Mouse (Mus musculus): ENCODE results near the gene Tbx20. TPM values are rescaled to one million over a fixed set of nuclear protein-coding genes. Genes with fewer than 3 reads are reported as not detected.

Tbx20 gene
- total RNA-seq (2015; ENCODE audit: low replicate concordance) (not detected in 2 replicates), total RNA-seq (2017; ENCODE audit: low replicate concordance) (not detected in 2 replicates)

DNA sequence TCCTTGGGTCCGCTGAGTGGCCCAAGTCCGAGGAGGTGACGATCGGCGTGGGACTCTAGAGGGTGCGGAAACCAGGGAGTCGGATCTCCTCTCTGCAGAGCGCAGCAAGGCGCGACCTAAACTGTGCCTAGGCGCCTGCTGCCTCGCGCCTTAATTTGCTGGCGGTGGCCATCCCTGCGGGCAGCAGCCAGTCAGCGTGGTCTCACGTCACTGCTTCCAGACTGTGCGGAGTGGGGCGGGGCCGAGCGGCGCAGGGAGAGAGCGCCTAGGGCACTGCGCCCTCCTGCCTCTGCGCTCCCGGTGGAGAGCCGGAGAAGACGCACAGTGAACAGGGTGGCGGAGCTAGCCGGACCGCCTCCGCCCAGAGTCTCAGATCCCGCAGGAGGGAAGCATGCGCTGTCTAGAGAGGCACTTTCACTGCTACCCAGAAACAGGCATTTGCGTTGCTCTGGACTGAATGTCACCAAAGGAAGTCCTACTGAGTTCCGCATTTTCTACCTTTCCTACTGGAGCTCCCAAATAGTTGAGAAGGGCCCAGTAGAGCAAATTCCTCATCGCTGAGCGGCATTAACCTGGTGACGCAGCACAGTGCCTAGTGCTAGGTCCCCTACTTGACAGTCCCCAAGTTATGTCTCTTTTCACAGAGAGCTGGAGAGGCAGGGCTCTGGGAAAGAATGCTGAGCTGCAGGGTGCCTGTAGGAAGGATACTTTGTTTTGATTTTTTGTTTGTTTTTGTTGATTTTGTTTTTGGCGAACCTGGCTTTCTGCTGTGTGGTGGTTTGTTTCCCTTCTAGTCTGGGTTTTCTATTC lies at the start of gene Tbx20:
TSS of gene Tbx20 (minus strand) at position 144 of the 810 bp plus-strand sequence.
- no peak for ATAC-seq (replicated peaks; ENCODE audit: low FRiP score, poor library complexity, severe bottlenecking)

DNA sequence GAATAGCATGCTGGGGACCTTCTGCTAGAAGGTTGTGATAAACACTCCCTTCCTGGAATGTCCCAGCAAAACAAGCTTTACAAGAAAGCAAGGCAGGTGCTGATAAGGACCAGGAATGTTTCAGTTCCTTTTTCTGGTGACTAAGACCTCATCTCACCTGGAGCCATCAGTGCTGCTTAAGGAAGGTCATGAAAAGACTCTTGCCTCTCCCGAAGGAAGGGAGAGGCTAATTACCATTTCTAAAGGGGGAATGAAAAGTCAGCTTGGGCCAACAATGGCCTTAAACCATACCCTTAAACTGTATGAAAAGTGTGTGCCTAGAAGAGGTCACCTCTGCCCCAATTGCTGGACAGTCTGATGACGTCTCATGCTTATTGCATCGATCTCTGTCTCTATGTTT lies 44.4 kb upstream of the Tbx20 start:
- no peak for ATAC-seq (replicated peaks; ENCODE audit: low FRiP score, poor library complexity, severe bottlenecking)

DNA sequence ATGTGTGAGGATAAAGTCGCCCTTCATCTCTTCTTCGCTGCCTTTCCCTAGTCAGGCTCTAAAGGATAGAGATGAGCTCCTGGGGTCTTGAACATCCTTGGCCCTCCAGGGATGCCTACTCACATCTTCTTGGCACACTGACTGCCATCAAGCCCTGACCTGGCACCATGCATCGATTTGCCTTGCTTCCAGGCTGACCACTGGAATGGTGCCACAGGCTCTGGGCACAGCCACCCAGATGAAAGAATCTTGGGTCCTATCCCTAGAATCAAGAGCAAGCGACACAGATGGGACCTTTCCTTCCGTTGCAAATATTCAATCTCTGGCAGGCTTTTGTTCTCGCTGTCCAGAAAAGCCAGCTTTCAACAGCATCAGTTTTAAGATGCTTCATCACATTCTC lies 38.4 kb upstream of the Tbx20 start:
- no peak for ATAC-seq (replicated peaks; ENCODE audit: low FRiP score, poor library complexity, severe bottlenecking)

DNA sequence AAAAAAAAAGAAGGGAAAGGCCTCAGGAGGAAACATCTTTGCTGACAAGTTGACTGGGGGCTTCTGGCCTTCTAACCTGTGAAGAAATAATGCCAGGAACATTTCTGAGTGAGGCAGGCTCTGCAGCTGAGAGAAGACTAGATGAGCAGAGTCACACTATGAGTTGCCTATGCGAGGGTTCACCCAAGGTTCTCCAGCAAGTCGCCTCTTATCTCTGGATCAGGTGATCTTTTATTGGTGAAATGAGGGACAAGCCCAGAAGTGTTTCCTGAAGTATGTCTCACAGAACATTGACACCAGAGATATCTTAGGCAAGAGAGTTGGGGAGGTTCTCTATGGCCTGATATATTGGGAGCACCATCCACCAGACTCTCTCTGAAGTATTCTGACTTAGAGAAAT lies 18.0 kb upstream of the Tbx20 start:
- no peak for ATAC-seq (replicated peaks; ENCODE audit: low FRiP score, poor library complexity, severe bottlenecking)

DNA sequence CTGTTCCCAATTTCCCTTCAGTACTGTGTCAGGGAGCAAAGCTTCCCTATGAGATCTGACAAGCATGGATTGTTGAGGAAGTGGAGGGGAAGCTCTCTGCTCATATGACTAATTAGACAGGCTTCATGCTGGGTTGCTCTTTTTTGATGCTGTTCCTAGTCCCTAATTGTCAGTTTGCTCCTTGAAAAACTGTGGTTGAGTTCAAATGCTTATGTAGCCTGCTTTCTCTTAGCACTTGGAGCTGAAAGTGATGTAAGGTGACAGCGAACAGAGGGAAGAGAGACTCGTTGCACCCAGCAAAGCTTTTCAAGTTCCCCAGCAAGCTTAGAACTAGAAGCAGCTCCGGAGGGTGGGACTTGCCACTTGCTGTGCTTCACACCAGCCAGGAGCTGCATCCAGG lies 15.3 kb upstream of the Tbx20 start:
- ATAC-seq (replicated peaks; ENCODE audit: low FRiP score, poor library complexity, severe bottlenecking), result no peak

DNA sequence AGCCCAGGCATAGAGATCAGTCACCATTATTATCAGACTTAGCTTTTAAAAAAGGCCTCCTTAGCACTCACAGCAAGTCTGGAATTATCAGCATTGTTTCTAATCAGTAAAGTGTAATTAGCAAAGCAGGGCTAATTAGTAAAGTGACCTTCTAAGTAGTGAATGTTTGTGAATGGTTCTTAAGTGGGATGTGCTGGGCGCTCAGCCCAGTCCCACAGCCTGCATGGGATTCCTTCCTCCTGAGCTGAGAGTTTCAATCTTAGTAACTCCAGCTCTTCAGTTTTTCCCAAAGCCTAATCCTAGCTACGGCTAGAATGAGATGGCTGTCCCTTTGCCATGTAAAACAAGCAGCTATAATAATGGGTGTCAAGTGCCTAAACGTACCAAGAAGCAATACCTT lies 8.2 kb upstream of the Tbx20 start:
- no peak for ATAC-seq (replicated peaks; ENCODE audit: low FRiP score, poor library complexity, severe bottlenecking)

DNA sequence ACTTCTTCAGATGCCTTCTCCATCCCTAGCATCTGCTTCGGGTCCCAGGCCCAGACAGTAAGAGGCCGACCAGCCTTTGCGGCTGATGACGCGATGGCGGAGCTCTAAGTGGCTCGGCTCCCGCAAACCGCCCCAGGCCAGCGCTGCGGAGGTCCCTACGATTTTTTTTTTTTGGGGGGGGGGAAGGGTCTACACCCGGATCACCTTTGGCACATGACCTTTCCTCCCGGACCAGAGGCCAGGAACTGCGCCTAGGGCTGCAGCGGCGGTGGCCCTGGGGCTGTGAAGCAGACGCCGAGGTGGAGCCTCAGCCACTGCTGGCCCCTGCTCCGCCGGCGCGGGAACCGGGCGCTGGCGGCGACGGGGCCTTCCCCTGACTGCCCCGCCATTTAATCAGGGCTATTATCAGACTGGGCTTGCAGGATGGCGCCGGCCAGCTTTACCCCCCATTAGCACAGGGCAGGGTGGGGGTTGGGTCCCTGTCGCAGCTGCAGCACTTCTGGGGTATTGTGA lies 6.9 kb upstream of the Tbx20 start:
- no peak for ATAC-seq (replicated peaks; ENCODE audit: low FRiP score, poor library complexity, severe bottlenecking)

DNA sequence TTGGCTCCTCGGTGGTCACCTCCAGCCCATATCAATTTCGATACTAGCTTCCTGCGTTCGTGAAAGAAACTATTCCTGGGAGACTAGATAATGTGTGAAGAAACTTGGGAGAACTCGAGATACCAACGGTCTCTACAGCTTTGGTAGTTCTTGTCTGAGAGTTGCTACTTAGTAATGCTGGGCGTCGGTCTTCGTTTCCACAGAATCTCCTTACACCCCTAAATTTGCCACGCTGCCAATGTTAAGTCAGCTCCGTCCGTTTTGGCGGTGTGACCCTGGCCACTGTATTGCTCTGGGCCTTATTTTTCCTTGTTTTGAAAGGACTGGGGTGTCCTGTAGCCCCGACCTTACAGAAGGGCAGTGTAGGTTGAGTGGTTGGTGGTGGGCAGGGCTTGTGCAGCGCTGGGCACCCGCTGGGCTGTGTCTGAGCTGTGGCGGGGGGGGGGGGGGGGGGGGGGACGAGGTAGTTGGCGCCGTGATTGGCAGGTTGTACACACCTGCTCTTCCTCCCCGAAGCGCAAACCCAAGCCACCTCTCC lies 6.4 kb upstream of the Tbx20 start:
- ATAC-seq (replicated peaks; ENCODE audit: low FRiP score, poor library complexity, severe bottlenecking), result no peak

DNA sequence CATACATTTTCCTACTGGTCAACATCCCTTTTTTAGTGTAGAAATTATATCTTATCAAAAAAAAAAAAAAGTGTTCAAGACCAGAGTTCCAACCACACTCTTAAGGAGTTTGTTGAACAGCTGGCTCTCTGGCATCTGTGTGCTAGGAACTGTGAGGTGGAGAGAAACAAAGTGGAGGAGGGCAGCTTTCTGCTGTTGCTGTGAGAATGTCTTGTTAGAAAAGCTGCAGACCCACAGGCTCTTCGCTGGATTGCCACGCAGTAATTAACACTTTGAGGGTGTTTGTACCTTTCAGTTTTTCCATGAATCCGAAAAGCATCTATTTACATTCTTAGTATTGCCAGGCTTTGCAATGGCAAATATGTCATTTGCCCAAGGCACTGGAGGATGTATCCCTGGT lies 5.9 kb upstream of the Tbx20 start:
- ATAC-seq (replicated peaks; ENCODE audit: low FRiP score, poor library complexity, severe bottlenecking), result no peak

DNA sequence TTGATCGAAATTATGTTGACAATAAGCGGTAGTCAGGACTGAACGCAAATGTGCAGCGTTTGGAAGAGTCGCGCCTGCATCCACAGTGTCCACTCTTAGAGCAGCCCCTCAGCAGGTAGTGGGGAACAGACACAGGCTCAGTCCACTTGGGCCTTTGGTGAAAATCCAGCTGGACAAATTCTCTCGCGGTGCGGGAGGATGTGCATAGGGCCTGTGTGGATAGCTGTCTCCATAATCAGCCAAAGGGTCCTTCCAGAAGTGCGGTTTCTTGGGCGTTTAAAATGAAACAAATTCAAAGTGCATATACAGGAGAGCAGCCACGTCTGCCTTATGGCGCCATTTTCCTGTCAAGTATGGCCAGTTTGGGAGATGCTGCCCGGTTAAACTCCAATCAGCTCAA lies 4.5 kb upstream of the Tbx20 start:
- ATAC-seq (replicated peaks; ENCODE audit: low FRiP score, poor library complexity, severe bottlenecking), result no peak

DNA sequence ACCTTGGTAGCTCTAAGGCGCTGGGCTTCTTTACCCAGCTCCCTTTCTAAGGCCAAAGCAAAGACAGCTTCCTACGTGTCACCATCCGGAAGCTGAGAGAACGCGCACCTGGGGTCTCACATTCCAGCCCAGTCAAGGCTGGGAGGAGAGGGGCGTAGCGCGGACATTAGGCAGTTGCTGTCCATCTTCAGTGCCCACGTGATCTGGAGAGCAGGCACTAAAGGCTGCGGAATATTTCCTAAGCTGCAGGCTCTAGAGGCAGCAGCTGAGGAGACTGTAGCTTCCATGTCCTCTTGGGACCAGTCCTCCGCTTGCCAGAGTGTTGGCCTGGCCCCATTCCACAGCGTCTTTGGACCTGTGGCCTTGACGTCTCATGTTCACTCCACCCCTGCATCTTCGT lies 3.9 kb upstream of the Tbx20 start:
- no peak for ATAC-seq (replicated peaks; ENCODE audit: low FRiP score, poor library complexity, severe bottlenecking)

DNA sequence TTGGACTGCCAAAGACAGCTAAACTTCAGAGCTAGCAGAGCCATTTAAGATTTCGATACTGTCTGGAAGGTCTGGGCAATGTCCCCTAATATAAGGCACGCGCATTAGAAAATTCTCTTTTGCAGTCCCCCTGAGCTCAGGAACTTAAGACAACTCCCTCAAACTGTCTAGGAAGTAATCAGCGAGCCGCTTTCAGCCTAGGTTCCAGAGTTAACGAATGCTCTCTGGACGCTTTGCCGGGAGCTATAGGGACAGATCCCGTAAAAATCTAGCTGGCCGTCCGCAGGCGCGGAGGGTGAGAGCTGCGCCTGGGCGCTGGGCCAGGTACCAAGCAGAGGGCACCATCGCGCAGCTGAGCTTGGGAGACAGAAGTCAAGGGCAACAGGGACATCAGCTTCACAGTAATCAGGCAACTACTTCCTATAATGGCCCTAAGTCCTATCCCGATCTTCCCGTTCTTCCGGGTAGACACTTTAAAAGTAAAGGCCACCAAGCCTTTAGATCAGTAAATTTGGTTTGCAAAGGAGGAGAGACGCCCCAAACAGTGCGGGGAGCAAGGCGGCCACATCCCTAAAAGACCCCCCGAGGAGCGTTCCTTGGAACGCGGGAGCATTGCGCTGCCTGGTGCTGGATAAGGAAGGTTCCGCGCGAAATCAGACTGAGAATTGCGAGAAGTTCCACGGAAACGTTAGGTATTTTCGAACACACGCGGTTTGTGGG lies 3.2 kb upstream of the Tbx20 start:
- no peak for ATAC-seq (replicated peaks; ENCODE audit: low FRiP score, poor library complexity, severe bottlenecking)

DNA sequence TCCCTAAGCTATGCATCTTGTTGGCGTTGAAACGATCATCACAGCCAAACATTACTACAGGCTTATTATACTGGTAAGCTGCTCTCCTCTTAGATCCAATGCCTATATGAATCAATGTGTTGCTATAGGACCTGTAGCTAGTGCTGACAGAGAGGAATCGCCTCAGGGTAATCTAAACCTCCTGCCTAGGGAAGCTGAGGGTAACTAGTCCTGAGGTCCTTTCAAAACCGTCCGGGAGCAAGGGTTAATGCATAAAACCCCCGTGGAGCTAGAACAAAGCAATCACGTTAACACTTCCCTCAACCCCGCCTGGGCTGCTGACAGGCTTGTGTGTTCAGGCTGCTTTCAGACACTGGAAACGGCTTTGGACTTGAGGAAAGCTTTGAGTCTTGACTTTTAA lies 2.4 kb upstream of the Tbx20 start:
- no peak for ATAC-seq (replicated peaks; ENCODE audit: low FRiP score, poor library complexity, severe bottlenecking)

DNA sequence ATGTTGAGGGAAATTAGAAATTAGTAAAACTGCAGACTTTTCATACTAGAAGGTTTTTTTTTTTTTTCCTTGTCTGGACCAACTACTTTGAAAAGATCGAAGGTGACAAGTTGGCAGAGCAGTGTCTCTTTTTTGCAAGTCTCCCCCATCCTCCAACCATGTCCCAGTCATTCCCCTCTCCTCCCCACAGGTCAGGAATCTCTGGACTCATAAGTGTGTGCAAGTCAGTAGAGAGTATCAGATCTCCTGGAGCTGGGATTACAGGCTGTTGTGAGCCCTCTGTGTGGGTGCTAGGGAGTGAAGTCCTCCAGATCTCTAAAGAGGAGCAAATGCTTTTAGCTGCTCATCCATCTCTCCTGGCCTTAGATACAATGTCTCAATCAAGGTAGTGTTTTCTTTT lies 1.5 kb upstream of the Tbx20 start:
- ATAC-seq (replicated peaks; ENCODE audit: low FRiP score, poor library complexity, severe bottlenecking), result no peak

DNA sequence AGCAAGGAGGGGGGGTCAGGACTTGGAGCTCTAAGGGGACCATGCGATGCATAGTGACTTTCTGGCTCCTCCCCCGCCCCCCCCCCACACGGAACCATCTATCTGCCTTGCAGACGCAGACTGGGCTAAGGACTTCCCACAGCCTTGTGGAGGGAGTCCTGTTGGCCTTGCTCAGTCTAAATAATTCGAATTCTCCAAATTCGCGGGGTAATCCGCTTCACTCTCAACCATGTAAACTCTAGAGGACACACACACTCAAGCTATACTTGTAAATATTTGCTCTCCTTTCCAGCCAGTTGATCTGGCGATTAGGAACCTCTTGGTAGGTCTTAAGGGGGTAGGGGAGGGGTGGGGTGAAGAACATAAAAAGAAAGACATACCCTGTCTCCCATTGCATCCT lies 898 bp upstream of the Tbx20 start:
- ATAC-seq (replicated peaks; ENCODE audit: low FRiP score, poor library complexity, severe bottlenecking), result no peak

DNA sequence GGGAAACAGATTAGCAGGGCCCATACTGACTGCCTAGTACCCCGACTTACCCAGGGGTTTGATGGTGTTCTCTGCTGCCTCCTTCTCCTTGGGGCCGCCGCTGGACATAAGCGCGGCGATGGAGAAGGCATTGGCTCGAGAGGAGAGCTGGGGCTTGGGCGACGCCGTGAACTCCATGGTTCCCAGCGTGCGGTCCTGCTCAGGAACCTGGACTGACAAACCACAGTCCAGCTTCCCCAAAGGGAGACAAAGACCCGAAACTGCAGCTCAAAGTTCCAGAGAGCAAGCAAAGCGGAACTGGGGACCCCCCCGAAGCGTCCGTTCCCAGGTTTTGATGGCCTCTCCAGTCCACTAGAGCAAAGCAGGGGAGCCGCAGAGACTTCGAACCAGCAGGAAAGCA lies 434 bp downstream of the Tbx20 start:
- ATAC-seq (replicated peaks; ENCODE audit: low FRiP score, poor library complexity, severe bottlenecking), result no peak

DNA sequence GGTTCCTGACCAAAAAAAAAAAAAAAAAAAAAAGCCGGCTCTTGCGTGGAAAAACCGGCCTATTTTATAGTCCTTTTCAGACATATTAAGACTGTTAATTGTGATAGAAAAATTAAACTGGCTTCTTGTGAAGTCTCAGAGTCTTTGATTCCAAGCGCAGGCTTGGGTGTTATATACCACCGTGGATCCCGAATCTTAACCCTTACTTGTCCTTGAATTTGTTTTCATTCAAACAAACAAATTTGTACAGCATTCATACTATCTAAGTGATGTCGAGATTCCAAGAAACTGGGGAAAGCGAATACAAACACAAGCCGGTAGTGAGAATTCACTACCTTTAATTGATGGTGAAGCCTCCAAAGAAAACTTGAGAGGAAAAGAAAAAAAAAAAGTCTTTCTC lies 932 bp downstream of the Tbx20 start:
- ATAC-seq (replicated peaks; ENCODE audit: low FRiP score, poor library complexity, severe bottlenecking), result no peak

DNA sequence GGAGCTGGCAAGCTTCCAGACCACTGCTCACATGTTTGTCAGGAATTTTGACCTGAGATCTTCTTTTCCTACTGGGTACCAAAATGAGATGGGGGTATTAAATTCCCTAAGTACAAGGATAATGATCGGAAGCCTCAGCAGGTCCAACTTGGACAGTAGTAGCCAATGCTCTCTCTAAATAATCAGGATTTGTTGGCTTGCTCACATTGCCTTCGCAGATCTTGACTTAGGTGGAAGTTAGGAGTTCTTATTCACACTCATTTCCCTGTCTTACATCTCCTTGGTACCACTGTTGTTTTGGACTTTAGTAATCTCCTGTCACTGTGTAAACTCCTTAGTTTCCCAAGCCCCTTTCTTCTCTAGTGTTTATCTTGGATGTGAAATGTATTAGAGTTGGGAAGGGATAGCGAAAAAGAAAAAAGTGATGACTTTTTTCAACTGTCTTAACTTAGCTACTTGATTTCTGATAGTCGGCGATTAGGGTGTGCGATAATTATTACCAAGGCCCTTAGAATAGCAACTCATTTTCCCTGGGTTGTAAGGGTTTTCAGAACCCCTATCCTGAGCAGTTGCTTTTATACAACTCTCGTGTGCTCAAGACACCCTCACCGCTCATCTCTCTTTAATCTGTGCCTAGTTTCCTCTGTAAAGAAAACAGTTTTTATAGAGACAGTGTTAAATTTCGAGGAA lies 1.5 kb downstream of the Tbx20 start:
- ATAC-seq (replicated peaks; ENCODE audit: low FRiP score, poor library complexity, severe bottlenecking), result no peak

DNA sequence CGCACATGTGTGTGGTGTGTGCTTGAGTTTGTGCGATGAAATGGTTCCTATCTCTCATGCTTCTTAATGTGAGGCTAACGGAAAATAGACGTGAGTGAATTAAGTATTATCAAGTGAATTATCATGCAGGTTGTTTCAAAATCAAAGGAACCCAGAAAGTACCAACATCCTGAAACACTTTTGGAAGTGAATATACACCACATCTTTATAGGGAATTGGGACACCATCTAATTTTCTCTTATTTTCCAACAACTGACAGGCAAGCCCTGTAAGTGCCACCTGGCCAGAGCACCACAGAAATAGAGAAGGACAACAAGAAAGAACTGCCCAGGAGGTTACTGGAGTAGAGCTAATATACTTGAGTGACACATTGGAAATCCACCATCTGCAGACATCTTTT lies 2.4 kb downstream of the Tbx20 start:
- no peak for ATAC-seq (replicated peaks; ENCODE audit: low FRiP score, poor library complexity, severe bottlenecking)

DNA sequence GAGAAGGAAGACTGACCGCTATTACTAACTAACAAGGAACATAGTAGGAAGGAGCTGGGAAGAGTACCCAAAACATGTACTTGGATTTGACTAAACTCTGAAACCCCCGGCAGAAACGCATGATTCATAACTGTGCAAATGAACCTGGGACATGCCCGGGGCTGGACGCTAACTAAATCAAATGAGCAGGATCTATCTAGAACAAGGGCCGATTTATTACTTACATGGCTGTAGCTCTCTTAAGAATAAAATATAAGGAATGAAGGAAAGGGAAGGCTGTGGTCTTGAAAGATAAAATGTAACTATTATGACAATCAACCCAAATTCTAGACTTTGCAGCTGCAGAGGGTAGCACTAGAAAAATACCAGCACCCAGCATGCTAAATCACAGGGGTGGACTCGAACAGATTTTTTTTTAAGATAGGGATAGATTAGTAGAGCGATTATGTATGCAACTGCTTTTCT lies 3.1 kb downstream of the Tbx20 start:
- no peak for ATAC-seq (replicated peaks; ENCODE audit: low FRiP score, poor library complexity, severe bottlenecking)

Data from erythroid progenitor cell, adult 5-6 weeks (primary cell).